32 mouse cellular contexts compared by ENCODE assay signal in genomic region chr4:58720682-58721081, GRCm38 (mm10).
DNase-seq lines count a peak whose midpoint lies in the region; ATAC-seq and TF ChIP-seq lines count a peak whose summit lies in the region.
"Had no signal": no experiment of that assay in that cellular context is flagged by ENCODE, and none has a peak within 500 bp of the region (broad histone marks: within the 10 kb centered on the region; RNA-seq: fewer than 3 reads in every experiment).

No protein-coding gene starts in this region.

- no peaks in the 10 kb centered on the region for H3K36me3 ChIP-seq in hindbrain, embryonic 16.5 days (ENCODE audit: control insufficient read depth, insufficient read depth, low read length)
- H3K36me3 ChIP-seq in hindbrain, embryonic 11.5 days (ENCODE audit: control insufficient read depth, insufficient read depth, low read length), result no peaks in the 10 kb centered on the region
- no peaks in the 10 kb centered on the region for H3K36me3 ChIP-seq in limb, embryonic 14.5 days (ENCODE audit: control insufficient read depth, insufficient read depth, low read length)
- H3K36me3 ChIP-seq in forebrain, embryonic 12.5 days (replicated peaks), result no peaks in the 10 kb centered on the region
- H3K36me3 ChIP-seq: embryonic facial prominence, embryonic 12.5 days; heart, embryonic 12.5 days; limb, embryonic 13.5 days; liver, embryonic 12.5 days; neural tube, embryonic 12.5 days had no signal

- H3K27me3 ChIP-seq in hindbrain, embryonic 16.5 days (replicated peaks; ENCODE audit: control insufficient read depth, insufficient read depth, low read length), result no peaks in the 10 kb centered on the region
- H3K27me3 ChIP-seq in hindbrain, embryonic 11.5 days (ENCODE audit: control insufficient read depth, insufficient read depth, low read length), result no peaks in the 10 kb centered on the region
- no peaks in the 10 kb centered on the region for H3K27me3 ChIP-seq in limb, embryonic 14.5 days (ENCODE audit: control insufficient read depth, insufficient read depth, low read length)
- H3K27me3 ChIP-seq in forebrain, embryonic 12.5 days, result no peaks in the 10 kb centered on the region
- H3K27me3 ChIP-seq: embryonic facial prominence, embryonic 12.5 days; heart, embryonic 12.5 days; limb, embryonic 13.5 days; liver, embryonic 12.5 days; neural tube, embryonic 12.5 days had no signal

- no peaks in the 10 kb centered on the region for H3K9me3 ChIP-seq in hindbrain, embryonic 16.5 days (ENCODE audit: control insufficient read depth, low read length)
- no peaks in the 10 kb centered on the region for H3K9me3 ChIP-seq in hindbrain, embryonic 11.5 days (ENCODE audit: control insufficient read depth, low read length)
- H3K9me3 ChIP-seq in limb, embryonic 14.5 days (ENCODE audit: control insufficient read depth, low read length), result no peaks in the 10 kb centered on the region
- no peaks in the 10 kb centered on the region for H3K9me3 ChIP-seq in forebrain, embryonic 12.5 days
- H3K9me3 ChIP-seq: embryonic facial prominence, embryonic 12.5 days; heart, embryonic 12.5 days; limb, embryonic 13.5 days; liver, embryonic 12.5 days; neural tube, embryonic 12.5 days had no signal

- WGBS in hindbrain, embryonic 16.5 days, result 53% methylated on average over 8 of the region's 8 CpGs
- 78% methylated on average over 8 of the region's 8 CpGs for WGBS in hindbrain, embryonic 11.5 days
- WGBS in limb, embryonic 14.5 days, result 64% methylated on average over 8 of the region's 8 CpGs
- WGBS in forebrain, embryonic 12.5 days, result 68% methylated on average over 8 of the region's 8 CpGs

- peak; percentile 48; the same call in 1 of the 2 replicates for ATAC-seq in hindbrain, embryonic 16.5 days
- ATAC-seq in hindbrain, embryonic 11.5 days (ENCODE audit: low FRiP score), result no peak
- ATAC-seq in limb, embryonic 14.5 days (ENCODE audit: low FRiP score, low read depth), result no peak
- no peak for ATAC-seq in megakaryocyte-erythroid progenitor cell, adult 5-6 weeks (replicated peaks; ENCODE audit: low FRiP score, low TSS enrichment, poor library complexity, severe bottlenecking)
- no peak for ATAC-seq in forebrain, embryonic 12.5 days (ENCODE audit: low FRiP score)
- ATAC-seq: forebrain, embryonic 16.5 days; inflammation-experienced regulatory T-cells, adult 6 months; liver, embryonic 12.5 days; liver, postnatal 0 days; lung, postnatal 0 days had no signal

- H3K9ac ChIP-seq in hindbrain, embryonic 16.5 days (ENCODE audit: low read depth, low read length), result no peak overlapping the region
- no peak overlapping the region for H3K9ac ChIP-seq in hindbrain, embryonic 11.5 days (ENCODE audit: low read depth, low read length)
- H3K9ac ChIP-seq in limb, embryonic 14.5 days (ENCODE audit: low read depth, low read length, severe bottlenecking), result no peak overlapping the region
- H3K9ac ChIP-seq in forebrain, embryonic 12.5 days, result no peak overlapping the region
- H3K9ac ChIP-seq: embryonic facial prominence, embryonic 12.5 days; heart, embryonic 12.5 days; hindbrain, embryonic 14.5 days; limb, embryonic 13.5 days; liver, embryonic 12.5 days; liver, postnatal 0 days; neural tube, embryonic 12.5 days had no signal

- no peak overlapping the region for H3K4me3 ChIP-seq in hindbrain, embryonic 16.5 days (ENCODE audit: low read length)
- H3K4me3 ChIP-seq in hindbrain, embryonic 11.5 days (ENCODE audit: low read depth, low read length), result no peak overlapping the region
- H3K4me3 ChIP-seq in limb, embryonic 14.5 days (replicated peaks; ENCODE audit: low read length), result no peak overlapping the region
- H3K4me3 ChIP-seq in forebrain, embryonic 12.5 days (replicated peaks), result no peak overlapping the region
- H3K4me3 ChIP-seq: embryonic facial prominence, embryonic 12.5 days; gastrocnemius, adult 2 months; heart, adult 2 months; heart, embryonic 12.5 days; limb, embryonic 13.5 days; liver, embryonic 12.5 days; neural tube, embryonic 12.5 days had no signal

- no peak for DNase-seq in hindbrain, embryonic 11.5 days (ENCODE audit: low spot score)
- DNase-seq in ES-CJ7 (ENCODE audit: low read depth, low spot score), result peak; percentile 94
- DNase-seq in brain, adult 2 months (ENCODE audit: low read depth, low spot score), result peak; percentile 34
- DNase-seq in limb, embryonic 14.5 days (ENCODE audit: low spot score), result peak; percentile 2
- DNase-seq: adrenal gland, postnatal 14 days; cerebellum, adult 18-20 months; cerebellum, postnatal 36 days; gastrocnemius, adult 2 months; gastrocnemius, postnatal 36 days; heart, adult 2 months; heart, postnatal 4 days; kidney, adult 8-10 months; kidney, postnatal 4 days; liver, postnatal 0 days; midbrain, embryonic 14.5 days; right cerebral cortex, postnatal 4 days; thymus, adult 2 months; thymus, postnatal 36 days had no signal

- TF ChIP-seq POLR2A in limb, embryonic 14.5 days (IDR thresholded peaks at IDR 0.05; ENCODE audit: borderline replicate concordance, extremely low read depth, insufficient read depth, insufficient read length), result no peak

- H3K4me1 ChIP-seq in hindbrain, embryonic 16.5 days (ENCODE audit: control insufficient read depth, insufficient read depth, low read depth, low read length), result no peaks in the 10 kb centered on the region
- H3K4me1 ChIP-seq in hindbrain, embryonic 11.5 days (replicated peaks; ENCODE audit: control insufficient read depth, insufficient read depth, low read length), result no peaks in the 10 kb centered on the region
- H3K4me1 ChIP-seq in limb, embryonic 14.5 days (ENCODE audit: control insufficient read depth, insufficient read depth, low read length), result peaks cover 28% of the 10 kb centered on the region
- H3K4me1 ChIP-seq in forebrain, embryonic 12.5 days, result peaks cover 10% of the 10 kb centered on the region; the same call in 1 of the 2 replicates
- H3K4me1 ChIP-seq: heart, embryonic 12.5 days; liver, embryonic 12.5 days; neural tube, embryonic 12.5 days had no signal

- H3K4me2 ChIP-seq in hindbrain, embryonic 16.5 days (ENCODE audit: low read length), result no peak overlapping the region
- no peak overlapping the region for H3K4me2 ChIP-seq in hindbrain, embryonic 11.5 days (replicated peaks; ENCODE audit: low read depth, low read length)
- H3K4me2 ChIP-seq in limb, embryonic 14.5 days (replicated peaks; ENCODE audit: low read depth, low read length, severe bottlenecking), result no peak overlapping the region
- no peak overlapping the region for H3K4me2 ChIP-seq in forebrain, embryonic 12.5 days
- H3K4me2 ChIP-seq: embryonic facial prominence, embryonic 12.5 days; heart, embryonic 12.5 days; hindbrain, embryonic 14.5 days; limb, embryonic 13.5 days; liver, embryonic 12.5 days; neural tube, embryonic 12.5 days had no signal

- H3K27ac ChIP-seq in hindbrain, embryonic 16.5 days (ENCODE audit: low read depth, low read length), result no peak overlapping the region
- no peak overlapping the region for H3K27ac ChIP-seq in hindbrain, embryonic 11.5 days (ENCODE audit: low read depth, low read length)
- no peak overlapping the region for H3K27ac ChIP-seq in limb, embryonic 14.5 days (replicated peaks; ENCODE audit: low read depth, low read length)
- H3K27ac ChIP-seq in forebrain, embryonic 12.5 days, result no peak overlapping the region
- H3K27ac ChIP-seq: embryonic facial prominence, embryonic 12.5 days; gastrocnemius, adult 2 months; heart, adult 2 months; hindbrain, embryonic 14.5 days; kidney, postnatal 0 days; liver, embryonic 12.5 days; macrophage; neural tube, embryonic 12.5 days had no signal
